Mouse (Mus musculus) left cerebral cortex, postnatal 36 days (tissue): ENCODE results near the gene Blmh. TPM values are rescaled to one million over a fixed set of nuclear protein-coding genes. Genes with fewer than 3 reads are reported as not detected.

Source experiments
- DNase-seq, 2 experiments: peaks; one replicate each; pipeline ENCODE4 v3.0.0; 2021 to 2022; ENCODE audit warnings: low spot score in 2 of 2, mixed read lengths in 1 of 2
- intact Hi-C: fragments of 180-260 bp; cut with DNase I; formaldehyde crosslinking; loops from one replicate; pipeline ENCODE4 v1.15.1; 2025
- total RNA-seq, 2 experiments: library from RNA; stranded (reverse); gene quantifications; 2 replicates each; pipeline ENCODE4 v1.2.3; 2021

Gene Blmh
- total RNA-seq, 2 experiments from 2014 or later: 58.9 to 60.3 TPM

GRCm38 (mm10) chr11:76992886-76993285 lies 68.3 kb downstream of the Blmh start:
- no peak for DNase-seq
- intact Hi-C loops: loop anchor here (10.0 kb wide), 1 partner anchor 322 kb away; no protein-coding TSS in a partner anchor

GRCm38 (mm10) chr11:76995966-76996672 lies 71.5 kb downstream of the Blmh start:
- intact Hi-C loops: loop anchor here (5.0 to 10.0 kb wide), 3 partner anchors 76 to 319 kb away; no protein-coding TSS in a partner anchor
- peak in 1 of 2 experiments; percentile 12 for DNase-seq

- intact Hi-C loops: loop anchor here (5.0 to 10.0 kb wide), 3 partner anchors 75 to 317 kb away; no protein-coding TSS in a partner anchor
- DNase-seq: peak; percentile 60 to 61
Measured at GRCm38 (mm10) chr11:76997305-76997704, 72.7 kb downstream of the Blmh start.

- DNase-seq: no peak
- intact Hi-C loops: loop anchor here (5.0 to 10.0 kb wide), 3 partner anchors 74 to 317 kb away; no protein-coding TSS in a partner anchor
Measured at GRCm38 (mm10) chr11:76997916-76998704, 73.5 kb downstream of the Blmh start, which contains the start of gene Slc6a4. Gene Slc6a4 (plus strand): TSS chr11:76998603.

GRCm38 (mm10) chr11:76998705-76999226 lies 74.2 kb downstream of the Blmh start:
- intact Hi-C loops: loop anchor here (5.0 to 10.0 kb wide), 3 partner anchors 74 to 316 kb away; no protein-coding TSS in a partner anchor
- DNase-seq: no peak

- intact Hi-C loops: no loop called here
- DNase-seq: no peak
Measured at GRCm38 (mm10) chr11:77000741-77001140, 76.1 kb downstream of the Blmh start.

GRCm38 (mm10) chr11:77002361-77002760 lies 77.8 kb downstream of the Blmh start:
- intact Hi-C loops: no loop called here
- DNase-seq: no peak

GRCm38 (mm10) chr11:77005881-77006280 lies 81.3 kb downstream of the Blmh start:
- no peak for DNase-seq
- intact Hi-C loops: no loop called here

GRCm38 (mm10) chr11:77006616-77007015 lies 82.0 kb downstream of the Blmh start:
- no peak for DNase-seq
- intact Hi-C loops: no loop called here

- intact Hi-C loops: no loop called here
- no peak for DNase-seq
Measured at GRCm38 (mm10) chr11:77009069-77010025, 84.7 kb downstream of the Blmh start.

GRCm38 (mm10) chr11:77010762-77011475 lies 86.3 kb downstream of the Blmh start:
- intact Hi-C loops: no loop called here
- no peak for DNase-seq

GRCm38 (mm10) chr11:77018046-77018445 lies 93.4 kb downstream of the Blmh start:
- intact Hi-C loops: no loop called here

GRCm38 (mm10) chr11:77019539-77019938 lies 94.9 kb downstream of the Blmh start:
- intact Hi-C loops: no loop called here
- no peak for DNase-seq

More at GRCm38 (mm10) chr11:77018046-77018445, 93.4 kb downstream of the Blmh start:
- DNase-seq: no peak

GRCm38 (mm10) chr11:77021749-77022396 lies 97.3 kb downstream of the Blmh start:
- intact Hi-C loops: no loop called here
- DNase-seq: no peak

GRCm38 (mm10) chr11:77026559-77026958 lies 102.0 kb downstream of the Blmh start:
- intact Hi-C loops: no loop called here

GRCm38 (mm10) chr11:77028157-77028556 lies 103.5 kb downstream of the Blmh start:
- intact Hi-C loops: no loop called here
- DNase-seq: no peak

More at GRCm38 (mm10) chr11:77026559-77026958, 102.0 kb downstream of the Blmh start:
- no peak for DNase-seq

GRCm38 (mm10) chr11:77031151-77031934 lies 106.7 kb downstream of the Blmh start:
- no peak for DNase-seq
- intact Hi-C loops: no loop called here
